Mouse (Mus musculus) limb, embryonic 12.5 days (tissue): ENCODE results near the gene Unc119. TPM values are rescaled to one million over a fixed set of nuclear protein-coding genes. Genes with fewer than 3 reads are reported as not detected.

Experiments
- ATAC-seq: fragments of 200-750 bp; cut with Nextera tagmentation; 2 replicates; pipeline ENCODE4 v1.8.0; 2017; ENCODE audit warnings: low read depth, moderate TSS enrichment; ENCODE audit not compliant: insufficient number of reproducible peaks, insufficient read depth, low FRiP score, low TSS enrichment
- H3K27ac ChIP-seq: fragments of 300-500 bp; sonication (generic); 2 replicates; pipeline ENCODE4 v1.5.1; 2016; ENCODE audit warnings: mild to moderate bottlenecking, moderate library complexity
- H3K27me3 ChIP-seq: fragments of 300-500 bp; sonication (generic); 2 replicates; pipeline ENCODE4 v1.6.1; 2016; ENCODE audit warnings: mild to moderate bottlenecking, moderate library complexity
- H3K36me3 ChIP-seq: fragments of 300-500 bp; sonication (generic); 2 replicates; pipeline ENCODE4 v1.6.1; 2016; ENCODE audit warnings: mild to moderate bottlenecking, moderate library complexity
- H3K4me1 ChIP-seq: fragments of 300-500 bp; sonication (generic); replicated peaks from 2 replicates; pipeline ENCODE4 v1.6.1; 2016
- H3K4me2 ChIP-seq: fragments of 300-500 bp; sonication (generic); 2 replicates; pipeline ENCODE4 v1.6.1; 2016; ENCODE audit warnings: mild to moderate bottlenecking, moderate library complexity
- H3K4me3 ChIP-seq: fragments of 300-500 bp; sonication (generic); replicated peaks from 2 replicates; pipeline ENCODE4 v1.5.1; 2016; ENCODE audit warnings: mild to moderate bottlenecking
- H3K9ac ChIP-seq: fragments of 300-500 bp; sonication (generic); replicated peaks from 2 replicates; pipeline ENCODE4 v1.6.1; 2016; ENCODE audit warnings: mild to moderate bottlenecking, moderate library complexity
- H3K9me3 ChIP-seq: fragments of 300-500 bp; sonication (generic); 2 replicates; pipeline ENCODE4 v1.6.1; 2016; ENCODE audit warnings: mild to moderate bottlenecking, moderate library complexity
- WGBS: fragments of 180-500 bp; shearing (Covaris S2); methylation state at CpG from one replicate; pipeline ENCODE4 v1.1.7; 2016; 5-methylcytosine and 5-hydroxymethylcytosine counted together
- polyA plus RNA-seq: library from polyadenylated mRNA; unstranded; fragments of >200 nt; fragmentation: Nextera tagmentation; extraction: Ambion mirVana; gene quantifications from 2 replicates; pipeline ENCODE4 v1.2.1, GENCODE M21; 2016

Unc119 gene
- polyA plus RNA-seq, 1 experiment from 2014 or later, result 94.8 TPM

GRCm38 (mm10) chr11:78377549-78378159 lies 34.4 kb downstream of the Unc119 start:
- Histone ChIP-seq H3K36me3 (no peaks in the 10 kb centered on the region), H3K27me3 (peaks cover 14% of the 10 kb centered on the region), H3K27ac (no peak overlapping the region), H3K4me3 (no peak overlapping the region), H3K4me1 (peaks cover 38% of the 10 kb centered on the region), H3K9ac (no peak overlapping the region), H3K9me3 (no peaks in the 10 kb centered on the region), H3K4me2 (no peak overlapping the region)
- WGBS, result 9% methylated on average over 12 of the region's 12 CpGs
- ATAC-seq, result peak; percentile 48; the same call in 1 of the 2 replicates

- H3K9me3 ChIP-seq, result no peaks in the 10 kb centered on the region
- no peak overlapping the region for H3K4me2 ChIP-seq
- H3K36me3 ChIP-seq, result no peaks in the 10 kb centered on the region
- H3K4me1 ChIP-seq, result peaks cover 23% of the 10 kb centered on the region
- 74% methylated on average over 4 of the region's 4 CpGs for WGBS
- H3K27me3 ChIP-seq, result peaks cover 26% of the 10 kb centered on the region
- H3K27ac ChIP-seq, result no peak overlapping the region
- H3K9ac ChIP-seq, result no peak overlapping the region
- ATAC-seq, result no peak
- H3K4me3 ChIP-seq, result no peak overlapping the region
These were observed 37.1 kb downstream of the Unc119 start for GRCm38 (mm10) chr11:78380351-78380750.

- no peak overlapping the region for H3K9ac ChIP-seq
- no peak overlapping the region for H3K27ac ChIP-seq
- peaks cover 26% of the 10 kb centered on the region for H3K27me3 ChIP-seq
- no peaks in the 10 kb centered on the region for H3K9me3 ChIP-seq
- WGBS, result 76% methylated on average over 3 of the region's 3 CpGs
- H3K4me2 ChIP-seq, result no peak overlapping the region
- ATAC-seq, result no peak
- H3K4me3 ChIP-seq, result no peak overlapping the region
- H3K4me1 ChIP-seq, result peaks cover 21% of the 10 kb centered on the region
- H3K36me3 ChIP-seq, result no peaks in the 10 kb centered on the region
These were observed 37.7 kb downstream of the Unc119 start for GRCm38 (mm10) chr11:78380996-78381395.

GRCm38 (mm10) chr11:78382286-78382685 lies 39.0 kb downstream of the Unc119 start:
- H3K9ac ChIP-seq, result no peak overlapping the region
- ATAC-seq, result no peak
- WGBS, result 79% methylated on average over 7 of the region's 7 CpGs

GRCm38 (mm10) chr11:78382701-78383100 lies 39.4 kb downstream of the Unc119 start:
- WGBS, result 34% methylated on average over 5 of the region's 5 CpGs
- Histone ChIP-seq H3K9me3 (no peaks in the 10 kb centered on the region), H3K4me2 (no peak overlapping the region), H3K27ac (no peak overlapping the region), H3K27me3 (peaks cover 26% of the 10 kb centered on the region), H3K4me1 (peaks cover 12% of the 10 kb centered on the region), H3K4me3 (no peak overlapping the region), H3K36me3 (no peaks in the 10 kb centered on the region), H3K9ac (no peak overlapping the region)
- no peak for ATAC-seq

More at GRCm38 (mm10) chr11:78382286-78382685, 39.0 kb downstream of the Unc119 start:
- H3K9me3 ChIP-seq, result no peaks in the 10 kb centered on the region
- H3K4me3 ChIP-seq, result no peak overlapping the region
- H3K4me2 ChIP-seq, result no peak overlapping the region
- no peak overlapping the region for H3K27ac ChIP-seq
- peaks cover 26% of the 10 kb centered on the region for H3K27me3 ChIP-seq
- H3K4me1 ChIP-seq, result peaks cover 16% of the 10 kb centered on the region
- no peaks in the 10 kb centered on the region for H3K36me3 ChIP-seq

- Histone ChIP-seq H3K9ac (no peak overlapping the region), H3K27ac (no peak overlapping the region), H3K27me3 (peaks cover 12% of the 10 kb centered on the region), H3K36me3 (no peaks in the 10 kb centered on the region), H3K4me1 (peaks cover 4% of the 10 kb centered on the region), H3K4me2 (no peak overlapping the region), H3K4me3 (no peak overlapping the region), H3K9me3 (no peaks in the 10 kb centered on the region)
- ATAC-seq, result no peak
- 81% methylated on average over 10 of the region's 10 CpGs for WGBS
These were observed 42.5 kb downstream of the Unc119 start for GRCm38 (mm10) chr11:78385776-78386175.

- Histone ChIP-seq H3K9me3 (no peaks in the 10 kb centered on the region), H3K27me3 (peaks cover 12% of the 10 kb centered on the region), H3K9ac (no peak within 1 kb of the TSS), H3K4me3 (no peak within 1 kb of the TSS), H3K27ac (no peak within 1 kb of the TSS), H3K36me3 (no peaks in the 10 kb centered on the region), H3K4me2 (no peak within 1 kb of the TSS), H3K4me1 (peaks cover 4% of the 10 kb centered on the region)
- WGBS, result 72% methylated on average over 13 of the region's 14 CpGs
- ATAC-seq, result no peak
These were observed 43.3 kb downstream of the Unc119 start, which contains the start of gene Foxn1 for GRCm38 (mm10) chr11:78386508-78387043. Gene Foxn1 (minus strand): TSS chr11:78386558.

- Histone ChIP-seq H3K4me2 (no peak overlapping the region), H3K4me1 (peaks cover 9% of the 10 kb centered on the region), H3K36me3 (no peaks in the 10 kb centered on the region), H3K27ac (no peak overlapping the region), H3K9me3 (no peaks in the 10 kb centered on the region), H3K27me3 (no peaks in the 10 kb centered on the region), H3K9ac (no peak overlapping the region), H3K4me3 (no peak overlapping the region)
- 79% methylated on average over 3 of the region's 3 CpGs for WGBS
- ATAC-seq, result no peak
These were observed 49.4 kb downstream of the Unc119 start for GRCm38 (mm10) chr11:78392728-78393127.

GRCm38 (mm10) chr11:78396950-78397349 lies 53.7 kb downstream of the Unc119 start:
- Histone ChIP-seq H3K27me3 (peaks cover 9% of the 10 kb centered on the region; the same call in 1 of the 2 replicates), H3K9me3 (no peaks in the 10 kb centered on the region), H3K4me3 (peak overlapping the region; percentile 30), H3K36me3 (no peaks in the 10 kb centered on the region), H3K27ac (0 out of 2 replicates have a peak overlapping the region, but pooled peaks have one; percentile 25), H3K9ac (peak overlapping the region; percentile 44; the same call in 1 of the 2 replicates), H3K4me2 (peak overlapping the region; percentile 59), H3K4me1 (peaks cover 9% of the 10 kb centered on the region)
- ATAC-seq, result no peak
- 38% methylated on average over 11 of the region's 11 CpGs for WGBS

- H3K9me3 ChIP-seq, result no peaks in the 10 kb centered on the region
- no peak overlapping the region for H3K27ac ChIP-seq
- no peaks in the 10 kb centered on the region for H3K36me3 ChIP-seq
- H3K4me2 ChIP-seq, result peak overlapping the region; percentile 59
- peak overlapping the region; percentile 44; the same call in 1 of the 2 replicates for H3K9ac ChIP-seq
- H3K27me3 ChIP-seq, result peaks cover 9% of the 10 kb centered on the region; the same call in 1 of the 2 replicates
- H3K4me1 ChIP-seq, result peaks cover 9% of the 10 kb centered on the region
- ATAC-seq, result 0 out of 2 replicates have a peak, but pooled peaks have one; percentile 45
- 10% methylated on average over 18 of the region's 18 CpGs for WGBS
- H3K4me3 ChIP-seq, result peak overlapping the region; percentile 30
These were observed 54.1 kb downstream of the Unc119 start for GRCm38 (mm10) chr11:78397397-78397796.

- no peak overlapping the region for H3K9ac ChIP-seq
- H3K4me3 ChIP-seq, result no peak overlapping the region
- WGBS, result 79% methylated on average over 6 of the region's 6 CpGs
- H3K4me1 ChIP-seq, result peaks cover 9% of the 10 kb centered on the region
- H3K27ac ChIP-seq, result no peak overlapping the region
- ATAC-seq, result no peak
- no peaks in the 10 kb centered on the region for H3K36me3 ChIP-seq
- no peaks in the 10 kb centered on the region for H3K9me3 ChIP-seq
- peaks cover 9% of the 10 kb centered on the region; the same call in 1 of the 2 replicates for H3K27me3 ChIP-seq
- no peak overlapping the region for H3K4me2 ChIP-seq
These were observed 54.9 kb downstream of the Unc119 start for GRCm38 (mm10) chr11:78398212-78398611.
